Mouse (Mus musculus) embryonic fibroblast, embryonic 13.5 days (primary cell): ENCODE results near the gene Dnmt3l. TPM values are rescaled to one million over a fixed set of nuclear protein-coding genes. Genes with fewer than 3 reads are reported as not detected.

ENCODE experiments used
- H3K27ac ChIP-seq: 2 replicates; pipeline ENCODE4 v1.5.1; 2012; ENCODE audit warnings: low read length, control low read depth, inconsistent platforms; ENCODE audit not compliant: insufficient read depth
- H3K4me1 ChIP-seq: 2 replicates; pipeline ENCODE4 v1.6.1; 2011; ENCODE audit warnings: low read length; ENCODE audit not compliant: control insufficient read depth, insufficient read depth
- H3K4me3 ChIP-seq: 2 replicates; pipeline ENCODE4 v1.5.1; 2011; ENCODE audit warnings: mild to moderate bottlenecking, control low read depth, low read length; ENCODE audit not compliant: insufficient read depth
- CTCF ChIP-seq: IDR thresholded peaks from 2 replicates; pipeline ENCODE4 v1.5.1; 2011; ENCODE audit warnings: mild to moderate bottlenecking, control low read depth, low read length, moderate library complexity, borderline replicate concordance; ENCODE audit not compliant: insufficient read depth
- POLR2A ChIP-seq: IDR thresholded peaks from 2 replicates; pipeline ENCODE4 v1.6.1; 2011; ENCODE audit warnings: low read depth, mild to moderate bottlenecking, control low read depth, low read length, moderate library complexity
- polyA plus RNA-seq: library from polyadenylated mRNA; stranded (reverse); fragments of >200 nt; gene quantifications from 2 replicates; pipeline ENCODE4 v1.2.4, GENCODE M21; 2011; ENCODE audit warnings: low read depth; ENCODE audit not compliant: missing spikeins, insufficient read length

Gene Dnmt3l
- polyA plus RNA-seq, 1 experiment, result 1.6 TPM

DNA sequence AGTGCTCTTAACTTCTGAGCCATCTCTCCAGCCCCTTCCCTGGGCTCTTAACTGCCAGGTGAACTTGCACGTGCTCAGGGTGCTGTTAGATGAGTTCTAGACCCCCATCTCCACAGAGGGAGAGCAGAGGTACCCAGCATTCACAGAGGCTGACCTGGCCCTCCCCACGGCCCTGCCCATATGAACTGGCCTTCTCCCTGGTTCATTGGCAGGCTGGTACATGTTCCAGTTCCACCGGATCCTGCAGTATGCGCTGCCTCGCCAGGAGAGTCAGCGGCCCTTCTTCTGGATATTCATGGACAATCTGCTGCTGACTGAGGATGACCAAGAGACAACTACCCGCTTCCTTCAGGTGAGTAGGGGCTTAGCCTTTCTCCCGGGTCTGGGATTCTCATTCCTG, 15.3 kb downstream of the Dnmt3l start:
- TF ChIP-seq CTCF, result no peak
- Histone ChIP-seq H3K4me1 (no peaks in the 10 kb centered on the region), H3K4me3 (no peak overlapping the region), H3K27ac (no peak overlapping the region)

DNA sequence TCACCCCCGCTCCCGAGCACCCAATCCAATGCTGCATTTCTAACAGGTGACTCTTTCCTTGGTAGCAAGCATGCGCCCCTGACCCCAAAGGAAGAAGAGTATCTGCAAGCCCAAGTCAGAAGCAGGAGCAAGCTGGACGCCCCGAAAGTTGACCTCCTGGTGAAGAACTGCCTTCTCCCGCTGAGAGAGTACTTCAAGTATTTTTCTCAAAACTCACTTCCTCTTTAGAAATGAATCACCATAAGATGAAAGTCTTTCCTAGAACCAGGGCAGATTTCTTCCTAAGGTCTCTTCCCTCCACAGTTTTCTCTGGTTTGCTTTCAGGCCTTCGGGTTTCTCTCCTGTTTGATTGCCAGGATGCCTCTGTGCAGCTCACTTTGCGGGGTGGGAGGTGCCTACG, 21.4 kb downstream of the Dnmt3l start:
- TF ChIP-seq CTCF (no peak), POLR2A (no peak)
- no peaks in the 10 kb centered on the region for H3K4me1 ChIP-seq
- no peak overlapping the region for H3K4me3 ChIP-seq

DNA sequence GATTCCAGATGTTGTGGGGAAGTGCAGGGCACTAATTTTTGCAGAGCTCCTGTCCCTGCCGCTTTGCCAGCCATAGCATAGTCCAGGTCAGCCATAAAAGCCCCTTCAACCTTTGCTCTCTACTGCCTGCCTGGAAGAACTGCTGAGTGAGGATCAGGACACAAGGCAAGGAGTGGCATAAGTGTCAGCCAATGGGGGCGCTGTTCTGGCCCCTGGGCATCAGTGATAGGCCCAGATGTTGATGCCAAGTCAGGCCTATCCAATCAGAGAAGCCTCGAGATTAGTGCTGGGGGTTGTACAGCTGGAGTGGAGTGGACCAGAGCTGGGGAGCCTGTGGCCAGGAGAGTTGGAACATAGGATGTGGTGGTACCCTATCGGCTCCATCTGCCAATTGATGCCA, 25.5 kb downstream of the Dnmt3l start:
- TF ChIP-seq POLR2A (no peak), CTCF (no peak)
- Histone ChIP-seq H3K27ac (no peak overlapping the region), H3K4me3 (no peak overlapping the region), H3K4me1 (0 out of 2 replicates have a peak, but pooled peaks cover 2% of the 10 kb centered on the region)

More for the DNA sequence above, 21.4 kb downstream of the Dnmt3l start:
- H3K27ac ChIP-seq, result no peak overlapping the region

GRCm38 (mm10) chr10:78068541-78068940, 26.8 kb downstream of the Dnmt3l start:
- TF ChIP-seq CTCF, result no peak
- TF ChIP-seq POLR2A, result no peak

GRCm38 (mm10) chr10:78069101-78070011, 27.6 kb downstream of the Dnmt3l start, which contains the start of gene Icosl:
Gene Icosl (plus strand): TSS chr10:78069302.
- H3K4me3 ChIP-seq, result peak within 1 kb of the TSS; percentile 56
- no peak within 1 kb of the TSS for H3K27ac ChIP-seq
- no peak for TF ChIP-seq POLR2A
- no peak for TF ChIP-seq CTCF
- H3K4me1 ChIP-seq, result 0 out of 2 replicates have a peak, but pooled peaks cover 2% of the 10 kb centered on the region

More at GRCm38 (mm10) chr10:78068541-78068940, 26.8 kb downstream of the Dnmt3l start:
- H3K27ac ChIP-seq, result no peak overlapping the region
- H3K4me3 ChIP-seq, result peak overlapping the region; percentile 56; the same call in 1 of the 2 replicates
- 0 out of 2 replicates have a peak, but pooled peaks cover 2% of the 10 kb centered on the region for H3K4me1 ChIP-seq

DNA sequence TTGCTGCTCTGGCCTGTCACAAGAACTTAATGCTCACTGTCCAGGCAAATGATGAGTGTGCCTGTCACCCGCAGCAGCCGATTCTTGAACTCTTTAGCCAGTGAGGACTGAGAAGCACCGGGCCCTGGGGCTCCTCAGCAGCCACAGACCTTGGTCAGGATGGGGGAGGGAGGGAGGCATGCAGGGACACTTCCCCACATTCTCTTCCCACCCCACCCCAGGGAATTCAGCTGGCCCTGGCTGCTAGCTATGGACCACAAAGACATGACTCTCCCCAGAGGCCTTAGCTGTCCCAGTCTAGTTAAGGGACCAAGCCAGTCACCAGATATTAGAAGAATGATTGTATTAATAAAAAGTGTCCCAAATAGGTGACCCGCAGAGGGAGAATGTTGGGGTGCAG, 32.4 kb downstream of the Dnmt3l start:
- TF ChIP-seq CTCF, result no peak

GRCm38 (mm10) chr10:78074977-78075376, 33.2 kb downstream of the Dnmt3l start:
- TF ChIP-seq POLR2A, result no peak
- TF ChIP-seq CTCF, result no peak
- Histone ChIP-seq H3K4me3 (no peak overlapping the region), H3K4me1 (no peaks in the 10 kb centered on the region), H3K27ac (no peak overlapping the region)

More for the DNA sequence above, 32.4 kb downstream of the Dnmt3l start:
- Histone ChIP-seq H3K4me3 (no peak overlapping the region), H3K27ac (no peak overlapping the region), H3K4me1 (no peaks in the 10 kb centered on the region)

DNA sequence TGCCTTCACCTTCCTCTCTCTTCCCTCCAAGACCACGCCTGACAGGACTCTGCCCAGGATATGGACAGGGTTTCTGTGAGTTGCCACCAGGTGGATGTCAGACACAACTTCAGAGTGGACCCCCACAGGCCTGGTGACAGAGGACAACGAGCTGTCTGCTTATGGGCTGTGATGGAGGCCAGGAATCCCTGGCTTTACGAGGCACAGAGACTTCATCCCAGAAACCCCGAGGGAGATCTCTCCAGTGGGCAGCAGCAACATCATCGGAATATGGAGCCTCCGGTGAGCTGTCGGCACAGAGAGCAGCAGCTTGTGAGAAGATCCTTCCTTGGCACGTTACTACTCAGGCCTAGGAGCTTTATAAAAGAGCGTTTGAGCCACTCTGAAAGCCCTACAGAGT, 36.1 kb downstream of the Dnmt3l start:
- TF ChIP-seq POLR2A, result no peak
- Histone ChIP-seq H3K27ac (no peak overlapping the region), H3K4me3 (no peak overlapping the region), H3K4me1 (no peaks in the 10 kb centered on the region)

DNA sequence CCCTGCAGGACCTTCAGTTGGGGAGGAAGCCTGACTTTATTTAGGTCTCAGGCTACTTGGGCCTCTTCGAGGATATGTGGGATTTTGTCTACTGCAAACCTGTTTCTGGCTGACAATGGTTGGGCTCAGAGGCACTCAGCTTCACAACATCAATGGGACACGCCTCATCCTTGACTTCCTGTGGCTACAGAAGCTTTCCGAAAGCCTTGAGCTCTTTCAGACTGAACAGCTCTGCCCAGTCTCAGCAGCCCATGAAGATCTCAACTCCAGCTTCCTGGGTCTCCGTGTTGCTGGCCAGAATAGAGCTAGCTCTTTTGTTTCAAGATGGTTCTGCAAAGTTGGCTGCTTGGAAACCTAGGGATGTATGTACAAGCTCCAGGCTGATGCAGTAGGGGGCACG, 36.5 kb downstream of the Dnmt3l start:
- Histone ChIP-seq H3K4me1 (no peaks in the 10 kb centered on the region), H3K27ac (no peak overlapping the region), H3K4me3 (no peak overlapping the region)
- TF ChIP-seq POLR2A (no peak), CTCF (no peak)

DNA sequence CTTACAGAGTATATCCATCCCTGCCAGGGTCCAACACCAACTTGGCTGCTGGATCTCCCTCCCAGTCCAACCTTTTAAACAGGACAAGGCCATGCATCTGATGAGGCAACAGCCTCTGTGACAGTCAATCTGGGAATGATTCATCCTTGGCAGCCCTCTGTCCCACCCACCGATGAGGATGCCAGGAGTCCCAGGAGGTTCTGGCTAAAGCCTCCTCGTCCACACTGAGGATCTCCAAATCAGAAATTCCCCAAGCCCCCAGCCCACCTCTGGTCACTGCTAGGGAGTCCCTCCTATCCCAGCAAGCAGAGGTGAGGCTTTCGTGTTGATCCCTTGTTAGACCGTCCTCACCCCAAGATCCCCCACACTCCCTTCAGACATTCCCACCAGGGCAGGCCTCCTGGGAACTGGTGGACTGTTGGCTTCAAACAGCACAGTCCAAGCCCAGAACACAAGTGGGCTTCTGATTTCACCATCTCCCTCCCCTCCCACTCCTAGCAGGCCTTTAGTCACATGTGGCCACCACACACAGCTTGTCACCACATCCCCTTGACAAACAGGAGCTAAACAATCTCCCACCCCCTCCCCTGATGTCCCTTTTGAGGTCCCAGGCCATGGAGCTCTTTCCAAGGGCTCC, 38.3 kb downstream of the Dnmt3l start:
- no peak overlapping the region for H3K27ac ChIP-seq
- no peaks in the 10 kb centered on the region for H3K4me1 ChIP-seq
- TF ChIP-seq CTCF (no peak), POLR2A (no peak)
- H3K4me3 ChIP-seq, result no peak overlapping the region

GRCm38 (mm10) chr10:78084073-78084472, 42.3 kb downstream of the Dnmt3l start:
- H3K4me1 ChIP-seq, result no peaks in the 10 kb centered on the region
- no peak for TF ChIP-seq CTCF
- no peak for TF ChIP-seq POLR2A
- H3K4me3 ChIP-seq, result no peak overlapping the region
- H3K27ac ChIP-seq, result no peak overlapping the region
